Mouse (Mus musculus) ovary, adult 18-20 months (tissue): Measurements from ENCODE around the gene Zfp106.

Experiments
- DNase-seq: peaks from one replicate; pipeline ENCODE4 v3.0.0; 2022; ENCODE audit warnings: low spot score, mixed read lengths

Gene Zfp106

DNA sequence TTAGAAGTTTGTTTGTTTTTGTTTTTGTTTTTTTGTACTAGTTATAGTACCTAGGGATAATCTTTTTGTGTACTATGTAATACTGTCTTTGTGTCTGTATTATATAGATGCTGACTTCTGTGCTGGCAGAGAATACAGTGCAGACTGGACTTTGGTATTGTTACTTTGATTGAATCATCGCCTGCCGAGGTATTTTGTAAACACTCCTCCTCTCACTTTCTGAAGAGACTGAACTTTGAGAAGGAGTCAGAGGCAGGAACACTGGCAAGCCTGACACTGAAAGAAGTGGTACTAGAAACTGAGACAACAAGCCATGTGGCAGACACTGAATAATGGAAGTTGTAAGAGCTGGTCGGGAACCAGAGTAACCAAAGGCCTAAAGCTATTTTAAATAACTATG is 6.8 kb downstream of the Zfp106 start:
- DNase-seq: no peak

GRCm38 (mm10) chr2:120544732-120545131 is 18.9 kb downstream of the Zfp106 start:
- no peak for DNase-seq

DNA sequence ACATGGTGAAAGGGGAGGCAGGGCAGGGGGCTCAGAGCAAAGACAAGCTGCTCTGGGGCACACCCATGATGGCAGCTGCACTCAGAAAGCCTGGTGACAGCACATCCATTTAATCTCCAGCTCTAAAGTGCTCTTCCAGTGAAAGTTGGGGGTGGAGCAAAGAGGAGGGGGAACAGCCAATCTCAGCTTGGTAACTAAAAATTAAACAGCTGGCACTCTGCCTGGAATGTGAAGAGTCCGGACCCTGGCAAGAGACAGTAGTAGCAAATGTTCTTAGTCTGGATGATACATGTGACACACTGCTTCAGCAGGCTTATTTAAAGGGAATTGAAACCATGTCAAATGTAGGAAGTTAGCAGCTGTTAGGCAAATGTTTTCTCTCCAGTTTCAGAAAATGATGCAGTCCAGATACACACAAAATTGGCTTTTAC is 23.9 kb downstream of the Zfp106 start:
- peak; percentile 66 for DNase-seq

GRCm38 (mm10) chr2:120539333-120539732 is 24.3 kb downstream of the Zfp106 start:
- DNase-seq: no peak

DNA sequence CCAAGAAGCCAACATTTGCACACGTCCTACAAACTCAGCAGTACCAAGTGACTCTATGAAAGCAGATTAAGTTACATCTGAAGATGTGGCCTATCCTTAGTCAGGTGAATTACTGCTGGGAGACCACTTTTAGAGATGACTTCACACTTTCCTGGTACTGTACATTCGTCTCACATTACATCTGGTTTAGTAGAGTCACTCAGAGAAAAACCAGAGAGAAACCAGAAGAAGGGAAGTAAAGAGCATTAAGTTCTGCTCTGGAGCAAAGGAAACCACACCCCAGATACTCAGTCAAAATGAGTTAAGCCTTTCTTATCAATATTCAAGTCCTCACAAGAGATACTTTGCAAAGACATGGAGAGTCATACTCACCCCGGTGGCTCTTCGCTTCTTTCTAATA is 32.4 kb downstream of the Zfp106 start:
- DNase-seq: no peak

- no peak for DNase-seq
These were observed 34.1 kb downstream of the Zfp106 start for GRCm38 (mm10) chr2:120529531-120529930.

- no peak for DNase-seq
These were observed 36.9 kb downstream of the Zfp106 start for GRCm38 (mm10) chr2:120526771-120527170.

- no peak for DNase-seq
These were observed 45.0 kb downstream of the Zfp106 start for GRCm38 (mm10) chr2:120518547-120519210.

DNA sequence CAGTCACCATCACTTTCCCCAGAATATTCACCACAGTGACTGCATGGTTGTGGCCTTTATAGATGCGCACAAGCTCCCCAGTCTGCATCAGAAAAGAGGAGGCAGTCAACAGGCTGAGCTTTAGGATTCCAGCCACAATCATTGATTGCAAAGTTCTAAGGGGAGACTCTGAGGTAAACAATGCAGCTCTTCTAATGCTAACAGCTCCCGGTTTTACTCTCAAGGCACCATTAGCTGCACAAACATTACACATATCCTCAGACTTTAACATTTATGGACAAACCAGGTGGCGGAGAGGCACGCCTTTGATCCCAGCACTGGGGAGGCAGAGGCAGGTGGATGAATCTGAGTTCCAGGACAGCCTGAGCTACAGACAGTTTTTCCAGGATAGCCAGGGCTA is 49.5 kb downstream of the Zfp106 start:
- DNase-seq: no peak

GRCm38 (mm10) chr2:120503992-120504391 is 59.7 kb downstream of the Zfp106 start:
- DNase-seq: no peak

GRCm38 (mm10) chr2:120503094-120503493 is 60.5 kb downstream of the Zfp106 start:
- no peak for DNase-seq

GRCm38 (mm10) chr2:120502605-120502990 is 61.0 kb downstream of the Zfp106 start:
- DNase-seq: no peak

GRCm38 (mm10) chr2:120501931-120502604 is 61.6 kb downstream of the Zfp106 start:
- DNase-seq: no peak

DNA sequence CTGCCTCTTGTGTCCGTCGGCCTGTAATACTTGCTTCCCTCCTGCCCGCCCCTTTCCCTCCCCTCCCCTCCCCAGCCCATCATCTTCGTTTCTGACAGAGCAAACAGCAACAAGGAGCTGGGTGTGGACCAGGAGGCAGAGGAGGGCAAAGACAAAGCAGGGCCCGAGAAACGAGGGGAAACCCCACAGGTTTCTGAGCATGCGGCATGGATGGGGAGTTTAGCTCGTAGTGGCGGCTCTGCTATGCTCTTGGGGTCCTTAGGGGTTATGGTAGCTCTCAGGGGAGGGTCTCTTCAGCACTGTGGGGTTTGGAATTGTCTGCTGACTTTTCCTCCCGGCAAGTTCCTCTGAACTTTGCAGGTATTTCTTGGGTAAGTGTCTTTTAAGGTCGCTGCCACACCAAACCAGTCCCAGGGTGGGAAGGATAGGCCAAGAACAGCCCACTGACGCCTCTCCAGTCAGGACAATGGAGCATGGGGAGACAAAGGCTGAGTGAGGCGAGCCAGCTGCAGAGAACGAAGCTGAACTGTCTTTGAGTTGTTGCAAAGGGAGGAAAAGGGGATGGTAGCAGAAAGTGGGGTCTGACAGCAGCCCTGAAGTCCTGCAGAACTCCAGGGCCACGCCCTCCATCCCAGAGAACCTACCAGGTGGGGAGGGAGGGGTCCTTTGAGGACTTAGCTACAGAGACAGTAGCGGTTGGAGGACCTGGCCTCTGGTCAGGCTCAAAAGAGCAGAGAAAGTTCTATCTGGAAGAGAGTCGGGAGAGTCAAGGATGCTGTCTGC is 62.3 kb downstream of the Zfp106 start:
- no peak for DNase-seq

DNA sequence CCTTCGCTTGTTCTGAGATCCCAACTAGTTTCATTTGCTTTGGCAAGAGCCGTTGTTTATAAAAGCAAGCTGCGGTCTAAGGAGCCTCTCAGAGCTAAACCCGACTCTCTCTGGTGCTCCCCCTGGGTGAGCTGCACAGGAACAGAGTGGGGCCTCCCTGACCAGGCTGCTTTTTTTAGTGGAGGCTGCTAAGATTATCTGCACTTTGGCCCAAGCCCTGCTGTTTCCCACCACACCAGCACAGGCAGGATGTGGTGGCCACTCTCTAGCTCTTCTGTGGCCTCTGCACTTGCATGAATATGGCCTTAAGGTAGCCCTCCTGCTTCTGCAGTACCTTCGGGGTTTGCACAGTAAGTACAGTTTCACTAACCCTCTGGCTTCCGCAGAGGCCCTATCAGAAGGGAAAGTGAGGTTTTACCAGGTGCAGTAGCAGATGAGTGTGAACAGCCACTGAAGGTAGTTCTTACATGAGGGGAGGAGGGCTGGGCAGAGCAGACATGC is 63.6 kb downstream of the Zfp106 start:
- DNase-seq: no peak

DNA sequence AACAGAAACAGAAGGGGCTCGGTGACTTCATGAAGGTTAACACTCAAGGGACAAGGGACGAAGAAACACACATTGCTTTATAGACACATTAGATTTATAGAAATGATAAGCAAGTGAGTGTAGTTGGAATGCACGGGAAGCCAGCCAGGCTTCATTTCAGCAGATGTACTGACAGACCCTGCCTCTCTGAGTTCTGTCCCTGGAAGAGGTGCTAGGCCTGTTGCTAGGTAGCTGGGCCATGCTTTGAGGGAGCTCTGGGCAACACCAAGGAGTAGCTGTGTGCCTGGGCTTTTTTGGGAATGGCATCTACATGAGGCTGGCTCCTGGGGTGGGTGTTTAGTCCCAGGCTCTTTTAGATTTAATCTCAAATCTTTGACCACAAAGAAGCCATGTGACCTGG is 67.1 kb downstream of the Zfp106 start:
- DNase-seq: no peak

DNA sequence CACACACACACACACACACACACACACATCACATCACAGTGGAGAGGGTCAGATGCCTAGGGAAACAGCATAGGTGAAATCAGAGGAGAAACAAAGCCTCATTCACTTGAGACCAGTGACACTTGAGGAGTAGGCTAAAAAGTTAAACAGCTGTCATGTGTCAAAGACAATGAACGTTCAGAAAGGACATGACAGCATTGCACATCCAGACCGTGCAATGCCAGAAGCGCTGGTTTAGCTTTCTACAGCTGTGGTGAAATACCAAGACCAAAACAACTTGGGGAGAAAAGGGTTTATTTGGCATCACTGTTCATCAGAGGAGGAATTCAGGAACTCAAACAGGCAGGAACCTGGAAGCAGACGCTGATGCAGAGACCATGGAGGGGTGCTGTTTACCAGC is 70.4 kb downstream of the Zfp106 start:
- no peak for DNase-seq

DNA sequence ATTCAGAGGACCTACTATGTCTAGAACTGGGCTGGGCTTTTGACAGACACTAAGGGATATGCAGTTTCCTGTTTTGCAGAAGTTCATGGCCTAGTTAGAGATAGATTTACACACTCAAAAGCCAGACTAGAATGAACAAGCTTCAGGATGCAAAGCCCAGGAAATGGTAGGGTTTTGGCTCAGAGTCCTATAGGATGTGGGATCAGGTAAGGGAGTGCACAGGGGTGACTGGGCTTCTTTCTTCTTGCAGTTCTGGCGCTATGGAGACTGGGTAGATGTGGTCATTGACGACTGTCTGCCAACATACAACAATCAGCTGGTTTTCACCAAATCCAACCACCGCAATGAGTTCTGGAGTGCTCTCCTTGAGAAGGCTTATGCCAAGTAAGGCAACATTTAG is 79.4 kb downstream of the Zfp106 start:
- DNase-seq: no peak

- no peak for DNase-seq
These were observed 80.9 kb downstream of the Zfp106 start for GRCm38 (mm10) chr2:120482506-120483389.

- no peak for DNase-seq
These were observed 81.7 kb downstream of the Zfp106 start for GRCm38 (mm10) chr2:120481921-120482320.

DNA sequence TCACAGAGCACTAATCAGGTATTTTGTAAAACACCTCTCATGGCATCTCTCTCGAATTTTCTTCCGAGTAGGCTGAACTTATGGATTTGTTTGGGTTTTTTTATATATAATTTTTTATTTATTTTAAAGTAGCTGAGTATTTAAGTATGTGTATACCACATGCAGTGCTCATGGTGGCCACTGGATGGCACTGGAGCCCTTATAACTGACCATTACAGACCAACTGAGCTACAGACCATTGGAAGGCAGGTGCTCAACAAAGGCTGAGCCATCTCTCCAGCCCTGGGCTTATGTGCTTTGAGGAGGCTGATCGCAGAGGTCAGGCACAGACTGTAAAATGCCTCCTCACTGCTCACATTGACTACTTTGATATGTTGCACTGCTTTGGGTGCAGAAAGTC is 85.0 kb downstream of the Zfp106 start:
- DNase-seq: peak; percentile 16
